Mouse (Mus musculus): Measurements from ENCODE around the gene Ecel1. TPM values are rescaled to one million over a fixed set of nuclear protein-coding genes. Genes with fewer than 3 reads are reported as not detected.

The Ecel1 gene
- total RNA-seq, 4 experiments from 2014 or later = not detected

- no peak for DNase-seq (ENCODE audit: low spot score in 2 of 2)
Measured at GRCm38 (mm10) chr1:87102114-87102513, 54.2 kb downstream of the Ecel1 start.

GRCm38 (mm10) chr1:87101411-87101810, 54.9 kb downstream of the Ecel1 start, which contains the start of gene Alpi:
Gene Alpi, minus strand, starts transcription at chr1:87101606.
- DNase-seq (ENCODE audit: low spot score in 2 of 2) = no peak

- peak; percentile 27 to 39 for DNase-seq (ENCODE audit: low spot score in 2 of 2)
Measured at GRCm38 (mm10) chr1:87098358-87098975, 57.9 kb downstream of the Ecel1 start.

Other genes starting within 250 kb of the Ecel1 start
- not detected for gene Alppl2, start 66.6 kb downstream of the Ecel1 start, total RNA-seq (2022)
- not detected for gene Alpi, start 54.9 kb downstream of the Ecel1 start, total RNA-seq (2022)
- gene Akp3, start 31.5 kb downstream of the Ecel1 start, total RNA-seq (2022) = not detected
- gene Prss56, start 26.8 kb upstream of the Ecel1 start, total RNA-seq (2022) = not detected
- gene Chrnd, start 34.1 kb upstream of the Ecel1 start, total RNA-seq (2022) = 1 to 10 TPM; 1.9 to 2.9 (median 2.4) TPM
- gene Chrng, start 48.1 kb upstream of the Ecel1 start, total RNA-seq (2022) = under 1 TPM in 1 of 4 experiments, not detected in 3; 0.13 TPM
- gene Eif4e2, start 57.4 kb upstream of the Ecel1 start, total RNA-seq (2022) = 10 to 100 TPM; 51.7 to 54.8 (median 53.8) TPM
- gene Efhd1, start 107.8 kb upstream of the Ecel1 start, total RNA-seq (2022) = 1 to 10 TPM; 1.7 to 3.4 (median 2.9) TPM
- gene Gigyf2, start 170.5 kb upstream of the Ecel1 start, total RNA-seq (2022) = 10 to 100 TPM; 33.1 to 40.4 (median 39.0) TPM
- under 1 TPM in 1 of 4 experiments, not detected in 3; 0.54 TPM for gene Kcnj13, start 238.2 kb upstream of the Ecel1 start, total RNA-seq (2022)

All from gastrocnemius, adult 8-10 months (tissue).